Mouse (Mus musculus) forebrain, postnatal 0 days (tissue): ENCODE measurements at regions not wholly inside any gene's neighbourhood (a gene's known extent, or its start where the extent isn't known, plus 50 kb on each side); places are given as distances from the start of the nearest gene placed in this dataset.

Source experiments
- ATAC-seq: fragments of 200-750 bp; cut with Nextera tagmentation; 2 replicates; pipeline ENCODE4 v1.8.0; 2017; ENCODE audit warnings: mild to moderate bottlenecking, moderate library complexity
- DNase-seq: peaks from one replicate; pipeline ENCODE4 v3.0.0-alpha.2; 2015
- H3K27ac ChIP-seq: fragments of 300-500 bp; sonication (generic); 2 replicates; pipeline ENCODE4 v1.5.1; 2014; ENCODE audit warnings: low read depth, mild to moderate bottlenecking, antibody characterized with exemption, low read length, moderate library complexity, mixed read lengths
- H3K27me3 ChIP-seq: fragments of 300-500 bp; sonication (generic); 2 replicates; pipeline ENCODE4 v1.6.1; 2014; ENCODE audit warnings: mild to moderate bottlenecking, low read length, mixed read lengths; ENCODE audit not compliant: insufficient read depth
- H3K36me3 ChIP-seq: fragments of 300-500 bp; sonication (generic); 2 replicates; pipeline ENCODE4 v1.6.1; 2014; ENCODE audit warnings: mild to moderate bottlenecking, moderate library complexity; ENCODE audit not compliant: insufficient read depth
- H3K4me1 ChIP-seq: fragments of 300-500 bp; sonication (generic); 2 replicates; pipeline ENCODE4 v1.6.1; 2014; ENCODE audit warnings: antibody characterized with exemption; ENCODE audit not compliant: insufficient read depth
- H3K4me2 ChIP-seq: fragments of 300-500 bp; sonication (generic); 2 replicates; pipeline ENCODE4 v1.6.1; 2014; ENCODE audit warnings: low read depth, mild to moderate bottlenecking, moderate library complexity
- H3K4me3 ChIP-seq: fragments of 300-500 bp; sonication (generic); 2 replicates; pipeline ENCODE4 v1.5.1; 2014; ENCODE audit warnings: low read depth, low read length, mixed read lengths
- H3K9ac ChIP-seq: fragments of 300-500 bp; sonication (generic); 2 replicates; pipeline ENCODE4 v1.6.1; 2014; ENCODE audit warnings: mild to moderate bottlenecking
- H3K9me3 ChIP-seq: fragments of 300-500 bp; sonication (generic); 2 replicates; pipeline ENCODE4 v1.6.1; 2016; ENCODE audit warnings: low read length
- CTCF ChIP-seq: sonication (generic); IDR thresholded peaks from 2 replicates; pipeline ENCODE4 v1.5.1; 2016; ENCODE audit warnings: antibody characterized with exemption, control low read depth, low read depth
- WGBS: fragments of 180-500 bp; shearing (Covaris S2); extraction: QIAGEN DNeasy Blood & Tissue Kit; methylation state at CpG from one replicate; pipeline ENCODE4 v1.1.7; 2014; 5-methylcytosine and 5-hydroxymethylcytosine counted together

DNA sequence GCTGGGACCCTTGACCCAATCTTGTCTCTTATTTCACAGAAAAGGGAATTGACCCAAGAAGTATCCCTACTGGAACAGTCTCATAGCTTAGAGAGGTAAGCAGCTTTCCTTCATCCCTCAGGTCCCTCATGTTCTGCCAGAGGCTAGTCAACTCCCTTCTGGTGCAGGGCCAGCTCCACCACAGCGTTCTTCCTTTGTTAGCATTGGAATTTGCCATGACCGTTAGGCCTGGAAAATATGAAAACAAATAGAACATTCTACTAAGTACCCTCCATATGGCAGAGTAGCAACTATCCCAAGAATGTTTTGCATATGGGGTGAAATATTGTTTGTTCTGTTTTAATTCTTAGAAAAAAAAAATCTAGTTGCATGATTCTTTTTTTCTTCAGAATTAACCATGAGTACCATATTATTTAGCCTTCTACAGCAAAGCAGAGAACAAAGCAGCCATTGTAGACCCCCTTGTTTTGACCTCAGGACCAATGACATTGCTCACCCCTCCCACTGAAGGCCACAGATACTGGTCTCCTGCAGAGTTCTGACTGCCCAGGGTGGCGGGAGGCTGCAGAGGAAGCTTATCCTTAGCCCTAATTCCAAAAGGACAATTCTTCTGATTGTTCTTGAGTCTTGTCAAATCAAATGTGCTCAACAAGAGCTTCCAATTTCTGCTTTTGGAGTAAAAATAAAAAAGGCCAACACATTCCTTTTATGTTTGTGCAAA, 78.1 kb upstream of the Ehbp1 start:
- no peak for TF ChIP-seq CTCF
- DNase-seq (no peak), ATAC-seq (no peak)
- Histone ChIP-seq H3K27ac (no peak overlapping the region), H3K9ac (no peak overlapping the region), H3K4me2 (no peak overlapping the region), H3K36me3 (no peaks in the 10 kb centered on the region), H3K4me3 (no peak overlapping the region), H3K9me3 (no peaks in the 10 kb centered on the region), H3K4me1 (no peaks in the 10 kb centered on the region), H3K27me3 (no peaks in the 10 kb centered on the region)
- WGBS, result 27% methylated on average over 3 of the region's 3 CpGs

DNA sequence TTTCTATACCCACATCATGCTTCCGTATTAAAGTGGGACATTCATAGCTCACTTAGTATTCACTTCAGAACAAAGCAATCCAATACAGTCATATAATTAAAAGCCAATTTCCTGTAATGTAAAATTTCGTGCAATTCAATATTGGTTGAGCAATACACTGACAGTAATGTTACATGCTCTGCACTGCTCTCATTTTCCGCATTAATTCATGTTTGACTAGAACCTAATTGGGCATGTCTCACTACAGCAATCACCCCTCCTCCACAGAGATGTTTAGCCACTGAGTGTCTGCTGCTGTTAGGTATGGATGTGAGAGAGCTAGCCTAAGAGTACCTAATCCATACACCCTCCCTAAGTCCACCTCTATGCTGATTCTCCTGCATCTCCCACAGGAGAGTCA, 79.7 kb upstream of the Ehbp1 start:
- H3K9me3 ChIP-seq, result no peaks in the 10 kb centered on the region
- no peak for DNase-seq
- peak; percentile 58; the same call in 1 of the 2 replicates for ATAC-seq
- H3K9ac ChIP-seq, result no peak overlapping the region
- no peak for TF ChIP-seq CTCF
- no peak overlapping the region for H3K27ac ChIP-seq
- WGBS, result 76% methylated on average over 3 of the region's 3 CpGs
- H3K4me2 ChIP-seq, result no peak overlapping the region
- no peaks in the 10 kb centered on the region for H3K4me1 ChIP-seq
- H3K27me3 ChIP-seq, result no peaks in the 10 kb centered on the region
- no peak overlapping the region for H3K4me3 ChIP-seq
- no peaks in the 10 kb centered on the region for H3K36me3 ChIP-seq

DNA sequence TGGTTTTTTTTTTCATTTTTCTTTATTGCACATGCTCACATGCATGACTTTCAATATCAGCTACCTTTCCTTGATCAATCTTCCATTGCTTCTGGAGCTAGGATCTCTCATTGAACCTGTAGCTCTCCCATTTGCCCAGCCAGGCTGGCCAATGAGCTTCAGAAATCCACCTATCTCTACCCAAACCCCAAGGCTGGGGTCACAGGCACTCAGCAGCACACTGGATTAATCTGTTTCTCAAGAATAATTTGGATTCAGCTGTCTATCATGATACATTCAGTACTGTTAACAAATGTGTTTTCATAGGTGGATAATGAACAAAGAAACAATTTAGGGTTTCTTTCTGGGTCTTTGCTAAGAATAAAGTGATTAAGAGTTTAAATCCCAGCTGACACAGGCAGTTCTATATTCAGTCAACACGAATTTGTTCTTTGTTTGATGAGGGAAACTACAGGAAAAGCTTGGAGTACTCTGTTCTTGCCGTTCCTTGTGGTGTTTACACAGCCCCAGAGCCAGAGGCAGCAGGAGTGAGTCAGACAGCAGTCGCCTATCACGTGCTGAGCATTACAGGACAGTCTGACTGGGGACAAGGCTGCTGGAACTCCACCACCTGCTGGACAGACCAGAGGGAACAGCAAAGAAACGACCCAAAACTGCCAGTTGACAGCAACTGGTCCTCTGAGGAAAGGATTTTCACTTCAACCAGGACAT, 74.6 kb upstream of the Tmem17 start:
- no peak overlapping the region for H3K27ac ChIP-seq
- H3K9me3 ChIP-seq, result no peaks in the 10 kb centered on the region
- DNase-seq (peak; percentile 33), ATAC-seq (peak; percentile 86)
- WGBS, result 8% methylated on average over 5 of the region's 5 CpGs
- no peak overlapping the region for H3K4me2 ChIP-seq
- H3K4me1 ChIP-seq, result no peaks in the 10 kb centered on the region
- TF ChIP-seq CTCF, result peak; percentile 56
- no peak overlapping the region for H3K9ac ChIP-seq
- H3K4me3 ChIP-seq, result no peak overlapping the region
- no peaks in the 10 kb centered on the region for H3K27me3 ChIP-seq
- H3K36me3 ChIP-seq, result no peaks in the 10 kb centered on the region

DNA sequence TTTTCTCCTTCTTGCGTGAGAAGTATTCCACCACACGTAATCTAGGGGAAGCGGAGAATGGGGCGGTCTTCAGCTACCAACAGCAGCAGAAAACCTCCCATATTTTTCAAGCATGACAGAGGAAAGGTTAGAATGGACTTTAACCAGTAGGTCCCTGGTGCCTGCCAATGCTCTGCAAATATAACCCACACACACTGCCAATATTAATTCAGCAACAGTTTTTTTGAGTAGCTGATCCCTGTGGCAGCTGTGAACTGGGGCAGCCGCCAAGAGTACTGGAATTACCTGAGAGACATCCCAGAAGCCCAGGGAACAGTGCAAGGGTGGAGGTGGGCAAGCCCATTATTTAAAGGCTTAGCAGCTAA, 74.1 kb upstream of the Tmem17 start:
- Histone ChIP-seq H3K4me3 (no peak overlapping the region), H3K4me1 (no peaks in the 10 kb centered on the region), H3K4me2 (no peak overlapping the region), H3K9ac (no peak overlapping the region), H3K36me3 (no peaks in the 10 kb centered on the region), H3K27ac (no peak overlapping the region), H3K27me3 (no peaks in the 10 kb centered on the region), H3K9me3 (no peaks in the 10 kb centered on the region)
- WGBS, result 83% methylated on average over 5 of the region's 5 CpGs
- no peak for ATAC-seq
- no peak for DNase-seq
- no peak for TF ChIP-seq CTCF

DNA sequence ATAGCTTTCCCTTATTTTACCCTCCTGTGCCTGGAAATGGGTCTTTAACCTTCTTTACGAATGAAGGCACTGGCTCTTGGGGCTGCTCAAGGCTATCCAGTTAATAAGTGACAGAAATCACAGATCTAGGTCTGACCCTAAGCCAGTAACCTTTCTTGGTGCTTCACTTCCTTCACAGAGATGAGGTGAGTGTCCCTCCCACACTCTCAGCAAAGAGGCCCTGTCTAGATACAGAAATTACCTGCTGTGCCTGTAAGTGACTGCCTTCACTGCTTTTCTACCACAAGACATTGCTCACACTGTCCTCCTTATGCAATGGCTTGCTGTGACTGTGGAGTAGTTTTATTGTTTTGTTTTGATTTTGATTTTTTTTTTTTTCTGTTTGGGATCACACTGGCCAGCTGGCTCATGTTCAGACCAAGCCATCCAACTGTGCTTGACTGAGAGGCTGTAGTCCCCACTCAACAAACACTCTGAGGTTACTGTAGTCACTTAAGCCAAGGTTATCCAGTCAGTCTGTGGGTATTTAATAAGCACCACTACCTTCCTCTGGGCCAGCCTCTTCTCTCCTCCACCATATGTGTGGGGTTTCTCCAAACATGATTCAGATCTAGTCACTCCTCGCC, 73.3 kb upstream of the Tmem17 start:
- WGBS, result 93% methylated on average over 2 of the region's 2 CpGs
- TF ChIP-seq CTCF, result no peak
- no peak overlapping the region for H3K27ac ChIP-seq

DNA sequence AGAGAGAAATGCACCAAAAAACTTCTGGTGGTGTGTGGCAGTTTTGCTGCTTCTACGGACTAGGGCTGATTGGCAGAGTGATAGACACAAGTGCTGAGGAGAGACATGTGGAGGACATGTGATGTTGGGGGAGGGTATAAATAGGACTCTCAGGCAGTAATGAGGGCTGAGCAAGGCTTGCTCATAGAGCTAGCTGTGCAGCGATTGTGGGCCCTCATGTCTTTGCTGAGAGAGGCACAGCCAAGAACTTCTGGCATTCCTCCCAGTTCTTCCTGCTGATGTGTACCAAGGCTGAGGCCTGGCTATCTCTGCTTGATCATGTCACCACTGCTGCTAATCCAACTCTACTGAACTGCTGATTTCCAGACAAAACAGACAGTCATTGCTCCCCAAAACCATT, 71.4 kb upstream of the Tmem17 start:
- ATAC-seq (peak; percentile 76), DNase-seq (peak; percentile 33)
- no peaks in the 10 kb centered on the region for H3K36me3 ChIP-seq
- H3K27ac ChIP-seq, result no peak overlapping the region
- no peaks in the 10 kb centered on the region for H3K9me3 ChIP-seq
- H3K4me1 ChIP-seq, result no peaks in the 10 kb centered on the region
- no peak overlapping the region for H3K4me2 ChIP-seq
- no peak overlapping the region for H3K9ac ChIP-seq
- no peak overlapping the region for H3K4me3 ChIP-seq
- 43% methylated on average over 2 of the region's 2 CpGs for WGBS
- H3K27me3 ChIP-seq, result no peaks in the 10 kb centered on the region
- TF ChIP-seq CTCF, result no peak

More for the DNA sequence above, 73.3 kb upstream of the Tmem17 start:
- H3K9me3 ChIP-seq, result no peaks in the 10 kb centered on the region
- ATAC-seq, result no peak
- no peak overlapping the region for H3K9ac ChIP-seq
- DNase-seq, result no peak
- no peak overlapping the region for H3K4me2 ChIP-seq
- H3K36me3 ChIP-seq, result no peaks in the 10 kb centered on the region
- no peaks in the 10 kb centered on the region for H3K27me3 ChIP-seq
- no peak overlapping the region for H3K4me3 ChIP-seq
- no peaks in the 10 kb centered on the region for H3K4me1 ChIP-seq

DNA sequence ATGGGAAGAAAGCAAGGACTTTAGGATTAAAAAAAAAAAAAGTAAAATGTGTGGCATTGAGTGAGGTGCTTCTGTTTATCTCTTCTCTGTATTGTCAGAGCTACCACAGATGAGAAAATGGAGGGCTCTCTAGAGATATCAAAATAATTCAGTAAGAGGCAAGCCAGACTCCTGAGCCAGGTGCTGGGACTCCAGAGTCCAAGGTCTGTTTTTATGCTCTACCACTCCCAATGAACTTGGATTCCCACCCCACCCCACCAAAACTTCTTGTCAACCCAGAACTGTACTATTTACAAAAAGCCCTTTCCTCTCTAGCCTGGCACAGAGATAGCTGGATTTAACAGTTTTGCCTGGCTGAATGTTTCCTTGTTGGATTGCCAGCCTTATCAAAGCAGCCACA, 58.7 kb upstream of the Tmem17 start:
- H3K27ac ChIP-seq, result no peak overlapping the region
- no peak overlapping the region for H3K9ac ChIP-seq
- no peaks in the 10 kb centered on the region for H3K4me1 ChIP-seq
- H3K4me2 ChIP-seq, result no peak overlapping the region
- no peak for TF ChIP-seq CTCF
- ATAC-seq (no peak), DNase-seq (no peak)
- no peaks in the 10 kb centered on the region for H3K36me3 ChIP-seq
- no peaks in the 10 kb centered on the region for H3K27me3 ChIP-seq
- H3K9me3 ChIP-seq, result no peaks in the 10 kb centered on the region
- H3K4me3 ChIP-seq, result no peak overlapping the region
